Mouse (Mus musculus): ENCODE results near the gene Farp2. TPM values are rescaled to one million over a fixed set of nuclear protein-coding genes. Genes with fewer than 3 reads are reported as not detected.

Gene Farp2
- total and polyA plus RNA-seq, 3 experiments: 0.89 to 2.1 (median 1.8) TPM

- Histone ChIP-seq H3K27ac (ENCODE audit: insufficient read depth, low read depth) (no peak overlapping the region), H3K36me3 (replicated peaks in 1 of 2; ENCODE audit: control insufficient read depth in 1 of 2, insufficient read depth in 1 of 2, low read length in 1 of 2) (no peaks in the 10 kb centered on the region), H3K4me2 (ENCODE audit: insufficient read depth, low read depth, poor library complexity, severe bottlenecking) (no peak overlapping the region), H3K27me3 (replicated peaks) (no peaks in the 10 kb centered on the region), H3K9me3 (replicated peaks; ENCODE audit: low read length) (no peaks in the 10 kb centered on the region), H3K4me1 (ENCODE audit: control insufficient read depth in 1 of 2, insufficient read depth in 2 of 2) (no peaks in the 10 kb centered on the region), H3K9ac (ENCODE audit: insufficient read depth, low read depth) (no peak overlapping the region), H3K4me3 (replicated peaks in 1 of 3; ENCODE audit: low read depth in 2 of 3, low read length in 2 of 3, poor library complexity in 1 of 3) (no peak overlapping the region), H3K79me2 (replicated peaks; ENCODE audit: control insufficient read depth, extremely low read depth, insufficient read depth, poor library complexity, severe bottlenecking) (no peaks in the 10 kb centered on the region)
- in situ Hi-C loops (cut with MboI; ENCODE audit: low pct_ligation_motif_present, low pct_unique_long_range_greater_than_20kb, low sequenced_read_pairs) (no loop called here), dilution Hi-C loops (cut with MboI; ENCODE audit: extremely low pct_ligation_motif_present, extremely low pct_unique_long_range_greater_than_20kb, low sequenced_read_pairs) (no loop called here)
- DNase-seq (ENCODE audit: extremely low read depth): no peak
- no peak for TF ChIP-seq JUND (conservative IDR thresholded peaks at IDR 0.05; ENCODE audit: low read depth, low read length)
- TF ChIP-seq BHLHE40 (IDR thresholded peaks at IDR 0.05; ENCODE audit: low read depth, low read length): no peak
- no peak for TF ChIP-seq MAZ (IDR thresholded peaks at IDR 0.05; ENCODE audit: low read depth, low read length)
- TF ChIP-seq MXI1 (IDR thresholded peaks at IDR 0.05; ENCODE audit: low read depth, low read length): no peak
- TF ChIP-seq SIN3A (IDR thresholded peaks at IDR 0.05; ENCODE audit: low read length): no peak
- no peak for TF ChIP-seq NELFE (IDR thresholded peaks at IDR 0.05; ENCODE audit: low read depth, low read length)
- TF ChIP-seq MYC (IDR thresholded peaks at IDR 0.05; ENCODE audit: low read depth, low read length): no peak
- no peak for TF ChIP-seq MAX (IDR thresholded peaks at IDR 0.05; ENCODE audit: low read length)
Measured at GRCm38 (mm10) chr1:93608696-93609245, 96.9 kb downstream of the Farp2 start.

GRCm38 (mm10) chr1:93609762-93610161 is 97.9 kb downstream of the Farp2 start:
- no peak for DNase-seq (ENCODE audit: extremely low read depth)
- H3K9ac ChIP-seq (ENCODE audit: insufficient read depth, low read depth): no peak overlapping the region
- no peaks in the 10 kb centered on the region for H3K79me2 ChIP-seq (replicated peaks; ENCODE audit: control insufficient read depth, extremely low read depth, insufficient read depth, poor library complexity, severe bottlenecking)
- H3K27ac ChIP-seq (ENCODE audit: insufficient read depth, low read depth): no peak overlapping the region
- no peak for TF ChIP-seq E2F4 (IDR thresholded peaks at IDR 0.05; ENCODE audit: insufficient replicate concordance, low read depth, low read length)
- TF ChIP-seq IRF4 (IDR thresholded peaks at IDR 0.05; ENCODE audit: low read depth, low read length): no peak
- TF ChIP-seq NRF1 (IDR thresholded peaks at IDR 0.05; ENCODE audit: low read depth, low read length): no peak
- TF ChIP-seq JUND (conservative IDR thresholded peaks at IDR 0.05; ENCODE audit: low read depth, low read length): no peak
- no peak for TF ChIP-seq ELF1 (IDR thresholded peaks at IDR 0.05; ENCODE audit: low read depth, low read length)
- TF ChIP-seq UBTF (IDR thresholded peaks at IDR 0.05; ENCODE audit: low read depth, low read length): no peak
- TF ChIP-seq MYC (IDR thresholded peaks at IDR 0.05; ENCODE audit: low read depth, low read length): no peak
- no peak for TF ChIP-seq USF1 (IDR thresholded peaks at IDR 0.05; ENCODE audit: low read depth, low read length)
- no peak for TF ChIP-seq TBP (conservative IDR thresholded peaks at IDR 0.05; ENCODE audit: low read depth, low read length)
- no peak for TF ChIP-seq TCF12 (IDR thresholded peaks at IDR 0.05; ENCODE audit: low read depth, low read length)
- no peak for TF ChIP-seq ZC3H11A (IDR thresholded peaks at IDR 0.05; ENCODE audit: low read depth, low read length)
- no peak for TF ChIP-seq POLR2A (IDR thresholded peaks at IDR 0.05; ENCODE audit: low read depth, low read length)
- TF ChIP-seq CHD1 (IDR thresholded peaks at IDR 0.05; ENCODE audit: low read depth, low read length): no peak
- no peak for TF ChIP-seq CTCF (conservative IDR thresholded peaks at IDR 0.05 in 1 of 2, IDR thresholded peaks at IDR 0.05 in 1 of 2; ENCODE audit: low read depth in 2 of 2, low read length in 2 of 2)
- TF ChIP-seq BHLHE40 (IDR thresholded peaks at IDR 0.05; ENCODE audit: low read depth, low read length): no peak
- no peak for TF ChIP-seq MAX (IDR thresholded peaks at IDR 0.05; ENCODE audit: low read length)
- TF ChIP-seq ZMIZ1 (IDR thresholded peaks at IDR 0.05; ENCODE audit: low read depth, low read length): no peak
- no peak for TF ChIP-seq NELFE (IDR thresholded peaks at IDR 0.05; ENCODE audit: low read depth, low read length)
- no peak for TF ChIP-seq POLR2AphosphoS2 (IDR thresholded peaks at IDR 0.05; ENCODE audit: low read depth, low read length)
- no peak for TF ChIP-seq USF2 (conservative IDR thresholded peaks at IDR 0.05; ENCODE audit: low read depth, low read length)
- H3K4me2 ChIP-seq (ENCODE audit: insufficient read depth, low read depth, poor library complexity, severe bottlenecking): no peak overlapping the region
- H3K36me3 ChIP-seq (replicated peaks in 1 of 2; ENCODE audit: control insufficient read depth in 1 of 2, insufficient read depth in 1 of 2, low read length in 1 of 2): no peaks in the 10 kb centered on the region
- H3K9me3 ChIP-seq (replicated peaks; ENCODE audit: low read length): no peaks in the 10 kb centered on the region
- no peaks in the 10 kb centered on the region for H3K4me1 ChIP-seq (ENCODE audit: control insufficient read depth in 1 of 2, insufficient read depth in 2 of 2)
- in situ Hi-C loops (cut with MboI; ENCODE audit: low pct_ligation_motif_present, low pct_unique_long_range_greater_than_20kb, low sequenced_read_pairs) (no loop called here), dilution Hi-C loops (cut with MboI; ENCODE audit: extremely low pct_ligation_motif_present, extremely low pct_unique_long_range_greater_than_20kb, low sequenced_read_pairs) (no loop called here)
- H3K27me3 ChIP-seq (replicated peaks): no peaks in the 10 kb centered on the region
- no peak overlapping the region for H3K4me3 ChIP-seq (replicated peaks in 1 of 3; ENCODE audit: low read depth in 2 of 3, low read length in 2 of 3, poor library complexity in 1 of 3)

Measured in CH12.LX (cell line).